In the genomic region with DNA sequence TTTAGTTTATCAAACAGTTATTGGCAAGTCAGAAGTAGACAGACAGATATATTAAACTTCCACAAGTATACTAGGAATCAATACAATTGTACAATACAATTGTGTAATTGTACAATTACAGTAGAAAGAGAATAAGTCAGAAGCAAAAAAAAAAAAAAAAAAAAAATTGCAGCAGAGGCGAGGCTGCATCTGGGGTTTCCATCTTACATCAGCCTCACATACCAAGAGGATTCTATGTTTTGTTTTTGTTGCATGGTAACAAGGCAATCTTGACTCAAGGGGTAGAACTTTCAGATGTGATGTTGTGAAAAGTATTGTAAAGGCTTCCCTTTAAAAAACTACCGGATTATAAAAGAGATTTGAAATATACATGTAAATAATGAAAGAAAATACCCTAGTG, we compare ENCODE assay signal across 9 mouse cellular contexts. TPM values are rescaled to one million over a fixed set of nuclear protein-coding genes. Genes with fewer than 3 reads are reported as not detected.
DNase-seq lines count a peak whose midpoint lies in the region; TF ChIP-seq lines count a peak whose summit lies in the region.
"Had no signal": no experiment of that assay in that cellular context is flagged by ENCODE, and none has a peak within 500 bp of the region (broad histone marks: within the 10 kb centered on the region; RNA-seq: fewer than 3 reads in every experiment).

No protein-coding gene starts in this region.

- TF ChIP-seq CTCF in heart, adult 2 months (IDR thresholded peaks at IDR 0.05): no peak

- DNase-seq in heart, adult 2 months: no peak
- DNase-seq in heart, postnatal 14 days: no peak
- DNase-seq in lung, postnatal 25 days (ENCODE audit: low spot score): peak; percentile 8
- DNase-seq in lung, adult 18-20 months: no peak
- peak; percentile 14 for DNase-seq in adipocyte (ENCODE audit: low spot score)
- DNase-seq in retina, embryonic 14.5 days (ENCODE audit: low spot score): peak; percentile 22
- no peak for DNase-seq in spleen, postnatal 36 days (ENCODE audit: low spot score in 2 of 2)
- DNase-seq in layer of hippocampus, adult 18-20 months (ENCODE audit: low spot score in 2 of 2): no peak

- peaks cover 9% of the 10 kb centered on the region for H3K36me3 ChIP-seq in heart, adult 2 months (ENCODE audit: control insufficient read depth, insufficient read depth, low read length)

- H3K4me3 ChIP-seq in heart, adult 2 months: peak overlapping the region; percentile 77

- no peaks in the 10 kb centered on the region for H3K27me3 ChIP-seq in heart, adult 2 months (ENCODE audit: control insufficient read depth, insufficient read depth, low read length)
- H3K27me3 ChIP-seq: Patski had no signal

- intact Hi-C loops in heart, adult 2 months (cut with DNase I): loop anchor here (10.0 kb wide), 1 partner anchor 1062 kb away; a partner anchor contains a TSS
- intact Hi-C loops in heart, postnatal 14 days (cut with DNase I): no loop called here

- H3K79me2 ChIP-seq in heart, adult 2 months (replicated peaks; ENCODE audit: control insufficient read depth, insufficient read depth, low read length): peaks cover 5% of the 10 kb centered on the region

- no peak for TF ChIP-seq EP300 in heart, adult 2 months (IDR thresholded peaks at IDR 0.05; ENCODE audit: insufficient read depth, low read depth, low read length)

- TF ChIP-seq POLR2A in heart, adult 2 months (IDR thresholded peaks at IDR 0.05; ENCODE audit: insufficient read depth, low read depth, low read length): no peak

- 35% methylated on average over 2 of the region's 2 CpGs for WGBS in heart, adult 2 months

- H3K27ac ChIP-seq in heart, adult 2 months: peak overlapping the region; percentile 89

- peaks cover 4% of the 10 kb centered on the region for H3K4me1 ChIP-seq in heart, adult 2 months (ENCODE audit: control insufficient read depth, insufficient read depth, low read length)

- no peak overlapping the region for H3K9ac ChIP-seq in heart, adult 2 months (ENCODE audit: low read depth, low read length)

RNA-seq across cellular contexts. Expression of a gene that starts 0.5 kb away (rescaled TPM):
- 10 to 100 TPM; 16.4 to 16.7 TPM for total RNA-seq in heart, adult 2 months (2021)
- polyA plus RNA-seq in heart, adult 2 months (2012; rRNA removed): 5.7 and 7.6 TPM in 2 replicates
- total RNA-seq in heart, postnatal 14 days (2021): 10 to 100 TPM; 16.7 to 19.6 TPM
- total RNA-seq in layer of hippocampus, adult 18-20 months (2021): 10 to 100 TPM; 28.1 to 32.0 TPM

Comparison
In these comparisons a context has a peak if more than half of its experiments do, and no peak if none do; other contexts are left out.
1. DNase-seq: peak in lung, postnatal 25 days (single experiment), adipocyte (single experiment) and retina, embryonic 14.5 days (single experiment); none in heart, adult 2 months (0 of 2), heart, postnatal 14 days (0 of 2), lung, adult 18-20 months (0 of 2), spleen, postnatal 36 days (0 of 2) and layer of hippocampus, adult 18-20 months (0 of 2).